Comparison of ENCODE assay signal across 22 mouse cellular contexts in the genomic region with DNA sequence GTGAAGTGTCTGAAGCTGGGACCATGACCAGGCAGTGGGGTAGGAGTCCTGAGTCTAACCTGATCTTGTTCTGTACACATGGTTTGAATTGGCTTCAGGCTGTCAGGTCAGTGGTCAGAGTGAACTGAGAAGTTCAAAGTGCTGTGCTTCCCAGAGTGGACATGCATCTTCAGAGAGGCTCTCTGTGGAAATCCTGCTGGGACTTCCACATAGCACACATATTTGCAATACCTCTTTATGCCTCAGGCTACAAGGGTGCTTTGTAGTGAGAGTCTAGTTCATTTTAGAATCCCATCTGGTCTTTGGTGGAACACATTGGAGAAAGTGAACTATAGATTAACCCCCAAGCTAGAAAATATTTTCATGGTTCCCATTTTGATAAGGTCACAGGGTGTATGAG. TPM values are rescaled to one million over a fixed set of nuclear protein-coding genes. Genes with fewer than 3 reads are reported as not detected.
DNase-seq lines count a peak whose midpoint lies in the region; ATAC-seq lines count a peak whose summit lies in the region.
"Had no signal": no experiment of that assay in that cellular context is flagged by ENCODE, and none has a peak within 500 bp of the region (broad histone marks: within the 10 kb centered on the region; RNA-seq: fewer than 3 reads in every experiment).

No protein-coding gene starts in this region.

- H3K36me3 ChIP-seq in midbrain, embryonic 11.5 days (ENCODE audit: control insufficient read depth, insufficient read depth, low read length): no peaks in the 10 kb centered on the region
- H3K36me3 ChIP-seq in midbrain, embryonic 15.5 days (replicated peaks): no peaks in the 10 kb centered on the region
- H3K36me3 ChIP-seq: embryonic facial prominence, embryonic 15.5 days; forebrain, embryonic 10.5 days; hindbrain, embryonic 13.5 days; intestine, embryonic 15.5 days had no signal

- peak; percentile 17 for DNase-seq in embryo, embryonic 10 days (ENCODE audit: low spot score)
- DNase-seq in embryo, embryonic 9.5 days (ENCODE audit: extremely low spot score): no peak
- peak; percentile 82 for DNase-seq in midbrain, embryonic 11.5 days (ENCODE audit: low spot score, missing footprints)
- peak; percentile 34 for DNase-seq in embryo, embryonic 11 days
- no peak for DNase-seq in urinary bladder, postnatal 4 days (ENCODE audit: low spot score in 2 of 2)
- DNase-seq: adrenal gland, postnatal 10 days; cerebellum, adult 18-20 months; cerebellum, adult 9-11 months; cerebellum, postnatal 36 days; gastrocnemius, adult 2 months; gastrocnemius, postnatal 25 days; heart, postnatal 10 days; heart, postnatal 4 days; kidney, adult 18-20 months had no signal

- no peaks in the 10 kb centered on the region for H3K9me3 ChIP-seq in midbrain, embryonic 11.5 days (ENCODE audit: control insufficient read depth, low read length)
- no peaks in the 10 kb centered on the region for H3K9me3 ChIP-seq in midbrain, embryonic 15.5 days
- H3K9me3 ChIP-seq: embryonic facial prominence, embryonic 15.5 days; forebrain, embryonic 10.5 days; hindbrain, embryonic 13.5 days; intestine, embryonic 15.5 days had no signal

- no peaks in the 10 kb centered on the region for H3K27me3 ChIP-seq in midbrain, embryonic 11.5 days (ENCODE audit: control insufficient read depth, insufficient read depth, low read length)
- H3K27me3 ChIP-seq in midbrain, embryonic 15.5 days (replicated peaks): no peaks in the 10 kb centered on the region
- H3K27me3 ChIP-seq: embryonic facial prominence, embryonic 15.5 days; hindbrain, embryonic 13.5 days; intestine, embryonic 15.5 days had no signal

- no peak overlapping the region for H3K4me2 ChIP-seq in midbrain, embryonic 11.5 days
- no peak overlapping the region for H3K4me2 ChIP-seq in midbrain, embryonic 15.5 days
- H3K4me2 ChIP-seq: embryonic facial prominence, embryonic 15.5 days; hindbrain, embryonic 13.5 days; intestine, embryonic 15.5 days had no signal

- ATAC-seq in midbrain, embryonic 11.5 days (ENCODE audit: low FRiP score): no peak
- no peak for ATAC-seq in midbrain, embryonic 15.5 days (replicated peaks)
- no peak for ATAC-seq in activated CD4-positive, CD25-positive, alpha-beta regulatory T cell, adult 4 months
- ATAC-seq: forebrain, embryonic 14.5 days; intestine, embryonic 15.5 days had no signal

- no peak overlapping the region for H3K27ac ChIP-seq in midbrain, embryonic 11.5 days (ENCODE audit: low read depth, low read length)
- H3K27ac ChIP-seq in midbrain, embryonic 15.5 days: no peak overlapping the region
- H3K27ac ChIP-seq: embryonic facial prominence, embryonic 15.5 days; forebrain, embryonic 10.5 days; gastrocnemius, adult 2 months; hindbrain, embryonic 13.5 days; intestine, embryonic 15.5 days had no signal

- no peaks in the 10 kb centered on the region for H3K4me1 ChIP-seq in midbrain, embryonic 11.5 days (ENCODE audit: control insufficient read depth, insufficient read depth, low read length)
- H3K4me1 ChIP-seq in midbrain, embryonic 15.5 days: no peaks in the 10 kb centered on the region
- H3K4me1 ChIP-seq: intestine, embryonic 15.5 days had no signal

- H3K9ac ChIP-seq in midbrain, embryonic 11.5 days (ENCODE audit: low read length): no peak overlapping the region
- no peak overlapping the region for H3K9ac ChIP-seq in midbrain, embryonic 15.5 days
- H3K9ac ChIP-seq: embryonic facial prominence, embryonic 15.5 days; hindbrain, embryonic 13.5 days; intestine, embryonic 15.5 days had no signal

- H3K4me3 ChIP-seq in midbrain, embryonic 11.5 days (ENCODE audit: low read depth, low read length): no peak overlapping the region
- H3K4me3 ChIP-seq in midbrain, embryonic 15.5 days: no peak overlapping the region
- H3K4me3 ChIP-seq: embryonic facial prominence, embryonic 15.5 days; erythroblast, embryonic 14.5 days; forebrain, embryonic 10.5 days; gastrocnemius, adult 2 months; hindbrain, embryonic 13.5 days; intestine, embryonic 15.5 days had no signal

RNA-seq across cellular contexts. Expression of a gene that starts 47.9 kb away (rescaled TPM):
- 11.0 and 12.1 TPM in 2 replicates for polyA plus RNA-seq in midbrain, embryonic 11.5 days (2014; fragmentation: Nextera tagmentation; extraction: Ambion mirVana)
- polyA plus RNA-seq in midbrain, embryonic 15.5 days (2015; fragmentation: Nextera tagmentation; extraction: Ambion mirVana): 7.5 and 8.2 TPM in 2 replicates
- polyA plus RNA-seq in activated CD4-positive, CD25-positive, alpha-beta regulatory T cell, adult 4 months (2017; shearing (Covaris generic)): 10 to 100 TPM; 10.6 to 13.0 TPM

Comparison
In these comparisons a context has a peak if more than half of its experiments do, and no peak if none do; other contexts are left out.
1. DNase-seq: peak in embryo, embryonic 10 days (single experiment), midbrain, embryonic 11.5 days (single experiment) and embryo, embryonic 11 days (single experiment); none in embryo, embryonic 9.5 days (single experiment) and urinary bladder, postnatal 4 days (0 of 2).